Mouse (Mus musculus) neutrophil, adult 59 days (primary cell): ENCODE measurements around the gene Nop53. TPM values are rescaled to one million over a fixed set of nuclear protein-coding genes. Genes with fewer than 3 reads are reported as not detected.

Experiments
- total RNA-seq, 2 experiments: library from RNA; stranded (reverse); gene quantifications; 1 replicate in 1 of 2; 2 replicates in 1 of 2; pipeline ENCODE4 v1.2.4; 2023

Nop53 gene
- total RNA-seq: 100 to 1,000 TPM; 144 to 183 TPM

GRCm38 (mm10) chr7:15945721-15946536, at the start of gene Nop53:
TSS of gene Nop53 (minus strand) at chr7:15946074.

GRCm38 (mm10) chr7:15967312-15967711, 21.4 kb upstream of the Nop53 start, which contains the start of gene Ehd2:
TSS of gene Ehd2 (minus strand) at chr7:15967567.

GRCm38 (mm10) chr7:15922220-15922773, 23.6 kb downstream of the Nop53 start, which contains the start of gene Selenow:
TSS of gene Selenow (minus strand) at chr7:15922402.

Other genes with a start within 250 kb of the Nop53 start
- not detected for gene Obox5, start 195.9 kb downstream of the Nop53 start, total RNA-seq
- gene Obox6, start 106.4 kb downstream of the Nop53 start, total RNA-seq: not detected
- not detected for gene Crx, start 66.1 kb downstream of the Nop53 start, total RNA-seq
- gene Crxos, start 63.5 kb downstream of the Nop53 start, total RNA-seq: not detected
- gene Selenow, start 23.7 kb downstream of the Nop53 start, total RNA-seq: 10 to 100 TPM; 29.9 to 31.5 TPM
- under 1 TPM; 0.44 to 0.60 TPM for gene Ehd2, start 21.5 kb upstream of the Nop53 start, total RNA-seq
- gene Bicra, start 101.8 kb upstream of the Nop53 start, total RNA-seq: 10 to 100 TPM; 30.5 to 32.9 TPM
- gene Zfp541, start 115.7 kb upstream of the Nop53 start, total RNA-seq: under 1 TPM; 0.20 to 0.33 TPM
- gene Napa, start 152.4 kb upstream of the Nop53 start, total RNA-seq: 100 to 1,000 TPM; 171 to 180 TPM
- 10 to 100 TPM; 19.0 to 19.7 TPM for gene Kptn, start 173.8 kb upstream of the Nop53 start, total RNA-seq
- gene Slc8a2, start 183.8 kb upstream of the Nop53 start, total RNA-seq: under 1 TPM in 1 of 2 experiments, not detected in 1; 0.11 TPM
- under 1 TPM in 1 of 2 experiments, not detected in 1; 0.86 TPM for gene Meis3, start 229.0 kb upstream of the Nop53 start, total RNA-seq